Mouse (Mus musculus): ENCODE measurements around the gene Ctrc.
A peak's percentile ranks its signal among the peaks of the same experiment; 100 is the strongest.

Ctrc gene

DNA sequence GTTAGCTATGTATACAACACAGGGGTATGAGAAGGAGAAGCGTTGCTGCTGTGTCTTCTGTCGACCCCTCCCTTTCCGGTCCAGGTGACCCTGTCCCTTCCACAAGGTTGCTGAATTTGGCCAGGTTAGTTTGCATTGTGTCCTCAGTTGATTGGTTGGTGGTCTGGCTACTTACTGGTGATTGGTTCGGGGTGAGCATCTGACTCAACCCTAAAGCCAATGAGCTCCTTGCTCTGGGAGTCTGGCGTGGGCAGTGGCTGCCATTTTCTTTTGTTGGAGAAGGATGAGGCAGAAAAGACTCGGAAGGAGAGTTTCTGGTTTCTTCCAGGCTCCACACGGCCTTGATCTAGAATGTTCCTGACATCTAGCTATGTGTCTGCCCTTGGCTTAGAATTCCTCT is 26.8 kb downstream of the Ctrc start:
- DNase-seq (ENCODE audit: low spot score in 2 of 2), result no peak

DNA sequence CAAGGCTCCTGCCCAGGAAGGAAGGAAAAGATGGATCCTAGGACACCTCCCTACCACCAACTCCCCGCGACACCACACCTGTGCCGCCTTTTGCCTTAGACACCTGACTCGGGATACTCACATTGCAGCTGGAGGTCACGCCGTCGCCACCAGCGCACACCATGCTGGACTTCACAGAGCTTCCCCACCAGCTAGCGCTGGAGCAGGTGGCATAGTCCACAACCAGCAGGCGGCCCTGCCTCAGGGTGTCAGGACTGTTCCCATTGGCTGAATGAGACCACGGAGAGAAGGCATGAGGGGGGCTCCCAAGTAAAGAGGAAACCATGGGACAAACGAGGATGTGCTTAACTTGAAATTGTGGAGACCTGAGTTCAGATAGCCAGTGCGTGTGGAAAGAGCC is 27.3 kb downstream of the Ctrc start:
- DNase-seq (ENCODE audit: low spot score in 2 of 2), result no peak

DNA sequence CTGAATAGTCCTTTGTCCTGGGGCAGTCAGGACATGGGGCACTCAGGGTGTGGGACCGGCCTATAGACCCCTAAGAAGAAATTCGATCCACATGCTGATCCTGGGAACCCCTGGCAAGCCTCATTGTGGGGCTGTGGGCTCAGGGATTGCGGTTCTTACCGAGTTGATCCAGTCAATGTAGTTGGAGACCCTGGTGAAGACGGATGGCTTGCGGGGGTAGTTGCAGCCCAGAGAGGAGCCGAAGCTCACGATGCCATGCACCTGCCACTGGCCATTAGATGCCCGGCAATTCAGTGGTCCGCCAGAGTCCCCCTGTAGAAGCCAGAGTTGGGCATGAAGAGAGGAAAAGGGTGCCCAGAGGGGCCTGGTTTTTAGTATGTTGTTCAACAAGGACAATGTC is 28.5 kb downstream of the Ctrc start:
- DNase-seq (ENCODE audit: low spot score in 2 of 2), result no peak

DNA sequence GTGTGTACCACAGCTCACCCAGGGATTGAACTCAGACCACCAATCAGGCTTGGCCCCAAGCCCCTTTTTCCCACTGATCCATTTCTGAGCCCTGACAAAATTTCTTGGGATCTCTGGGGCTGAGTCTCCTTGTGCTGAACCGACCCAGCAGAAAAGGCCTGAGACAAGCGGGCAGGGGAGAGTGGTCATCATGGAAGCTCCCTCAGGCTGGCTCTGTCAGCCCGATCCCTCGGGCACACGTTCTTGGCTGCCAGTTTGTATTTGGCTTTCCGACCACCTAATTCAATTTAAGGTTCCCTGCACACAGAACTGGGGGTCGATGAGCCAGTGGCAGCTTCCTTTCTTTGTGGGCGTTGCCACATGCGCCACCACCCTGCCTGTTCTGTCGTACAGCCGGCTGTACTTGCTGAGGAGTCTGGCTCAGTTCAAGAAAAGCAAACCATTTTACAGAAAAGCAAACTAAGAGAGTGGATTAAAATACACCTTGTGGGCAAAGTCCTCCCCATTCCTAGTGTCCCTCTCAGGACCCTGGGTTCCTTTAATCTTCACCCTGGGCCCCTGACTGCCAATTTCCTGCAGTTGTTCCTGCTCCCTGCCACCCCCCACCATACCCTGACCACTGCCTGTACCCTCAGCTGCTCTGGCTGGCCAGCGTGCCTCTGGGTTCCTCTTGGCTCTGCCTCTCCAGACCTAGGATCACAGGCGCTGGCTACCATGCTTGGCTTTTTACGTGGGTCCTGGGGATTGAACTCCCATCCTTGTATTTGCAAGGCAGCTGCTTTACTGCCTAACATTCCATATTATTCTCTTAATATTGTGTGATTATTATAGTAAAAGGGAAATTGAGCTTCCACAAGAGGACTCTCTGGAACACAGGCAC is 29.1 kb downstream of the Ctrc start:
- DNase-seq (ENCODE audit: low spot score in 2 of 2), result no peak

DNA sequence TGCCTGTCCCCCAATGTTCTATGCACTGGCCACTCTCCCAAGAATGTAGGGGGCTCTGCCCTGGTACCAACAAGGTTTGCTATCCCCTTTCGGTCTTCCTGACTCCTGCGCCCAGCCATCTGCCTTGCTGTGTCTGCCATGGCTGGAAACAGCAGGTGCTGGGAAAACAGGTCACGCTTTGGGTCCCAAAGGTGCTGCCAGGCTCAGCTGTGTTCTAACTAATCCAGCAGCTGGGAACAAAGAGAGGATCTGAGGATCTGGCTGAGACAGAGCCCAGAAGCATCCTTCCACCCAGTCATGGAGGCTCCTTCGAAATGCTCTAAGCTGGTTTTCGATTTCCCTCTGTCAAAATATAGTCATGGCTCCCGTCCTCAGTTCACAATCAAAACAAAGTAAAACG is 29.9 kb downstream of the Ctrc start:
- DNase-seq (ENCODE audit: low spot score in 2 of 2), result no peak

DNA sequence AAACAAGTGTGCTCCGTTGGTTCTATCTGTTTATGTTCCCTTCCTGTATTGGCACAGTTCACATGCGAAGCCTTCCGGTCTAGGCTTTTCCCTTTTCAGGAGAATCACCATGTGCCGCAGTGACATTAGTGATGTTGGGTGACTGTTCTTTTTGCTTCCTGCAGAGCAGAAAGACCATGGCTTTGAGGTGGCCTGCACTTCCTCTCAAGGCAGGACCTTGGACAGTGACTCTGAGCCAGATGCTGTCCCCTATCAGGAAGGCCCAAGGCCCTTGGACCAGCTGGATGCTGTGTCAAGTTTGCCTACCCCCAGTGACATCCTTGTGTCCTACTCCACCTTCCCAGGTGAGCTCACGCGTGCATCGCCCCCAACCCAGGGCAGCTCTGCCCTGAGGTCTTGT is 34.8 kb downstream of the Ctrc start:
- DNase-seq (ENCODE audit: low spot score in 2 of 2), result no peak

DNA sequence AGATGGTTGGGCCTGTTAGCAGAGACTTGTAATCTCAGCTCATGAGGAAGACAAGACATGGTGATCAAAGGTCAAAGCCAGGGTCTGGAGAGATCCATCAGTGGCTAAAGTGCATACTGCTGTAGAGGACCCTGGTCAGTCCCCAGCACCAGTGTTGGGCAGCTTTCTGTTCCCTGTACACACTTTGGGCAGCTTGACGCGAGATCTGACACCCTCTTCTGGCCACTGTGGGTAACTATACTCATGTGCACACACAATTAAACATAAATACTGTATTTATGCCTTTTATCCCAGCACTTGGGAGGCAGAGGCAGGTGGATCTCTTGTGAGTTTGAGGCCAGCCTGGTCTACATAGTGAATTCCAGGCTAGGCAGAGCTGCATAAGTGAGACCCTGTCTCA is 35.2 kb downstream of the Ctrc start:
- no peak for DNase-seq (ENCODE audit: low spot score in 2 of 2)

DNA sequence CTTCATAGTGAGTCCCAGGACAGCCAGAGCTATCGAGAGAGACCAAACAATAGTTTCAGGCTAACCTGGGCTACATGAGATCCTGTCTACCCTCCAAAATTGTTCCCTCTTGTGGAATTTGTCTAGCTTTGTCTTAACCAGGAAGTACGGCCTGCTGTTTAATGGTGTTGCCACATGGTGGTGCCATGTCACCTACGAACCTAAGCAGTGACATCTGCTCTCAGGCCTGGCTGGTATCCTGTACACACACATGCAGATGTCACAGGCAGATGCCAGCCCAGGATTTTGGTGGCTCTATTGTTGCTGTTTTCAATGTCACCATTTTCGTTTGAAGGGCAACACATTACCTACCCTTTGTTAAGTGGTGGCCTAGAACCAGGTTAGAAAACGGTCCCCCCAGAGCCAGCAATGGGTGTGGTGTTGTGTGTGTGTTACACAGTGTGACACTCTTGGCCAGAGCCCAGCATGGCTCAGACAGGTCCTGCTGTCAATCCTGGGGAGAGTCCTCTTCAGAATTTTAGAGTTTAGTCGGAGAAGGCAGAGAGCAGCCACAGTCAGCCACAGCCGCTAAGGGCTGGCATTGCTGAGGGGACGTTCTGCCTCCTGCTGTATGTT is 36.2 kb downstream of the Ctrc start:
- no peak for DNase-seq (ENCODE audit: low spot score in 2 of 2)

DNA sequence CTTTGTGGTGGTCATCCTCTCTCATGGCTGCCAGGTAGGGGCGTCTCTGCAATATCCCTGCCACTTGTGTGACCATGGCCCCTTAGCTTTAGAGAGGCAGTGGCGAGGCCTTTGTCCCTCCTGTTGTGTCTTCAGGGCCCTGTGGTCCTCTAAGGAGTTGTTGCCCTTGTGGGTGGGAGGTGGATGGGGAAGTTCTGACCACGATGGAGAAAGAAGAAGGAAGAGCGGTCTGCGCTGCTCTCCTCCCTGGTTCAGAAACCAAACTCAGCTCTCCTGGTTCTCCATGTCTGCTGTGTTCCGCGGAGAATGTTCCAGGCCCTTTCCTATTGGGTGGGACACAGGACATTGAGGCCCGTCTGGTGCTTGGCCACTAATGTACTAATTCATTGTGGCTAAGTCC is 40.3 kb downstream of the Ctrc start:
- DNase-seq (ENCODE audit: low spot score in 2 of 2), result no peak

DNA sequence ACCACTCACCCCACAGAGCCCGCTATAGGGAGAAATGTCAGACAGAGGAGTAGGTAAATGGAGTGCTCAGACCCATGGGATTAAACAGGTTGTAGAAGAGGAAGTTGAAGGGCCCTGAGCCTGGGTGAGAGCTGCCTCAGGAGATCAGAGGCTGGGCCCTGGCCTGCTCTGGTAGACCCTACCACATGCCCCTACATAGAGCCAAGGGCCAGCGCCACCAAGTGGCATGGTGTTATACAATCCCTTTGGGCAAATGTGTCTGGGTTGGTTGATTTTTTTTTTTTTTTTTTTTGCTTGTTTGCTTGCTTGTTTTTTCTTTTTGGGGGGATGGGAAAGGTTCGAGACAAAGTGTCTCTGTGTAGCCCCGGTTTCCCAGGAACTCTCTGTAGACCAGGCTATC is 42.1 kb downstream of the Ctrc start:
- DNase-seq (ENCODE audit: low spot score in 2 of 2), result no peak

DNA sequence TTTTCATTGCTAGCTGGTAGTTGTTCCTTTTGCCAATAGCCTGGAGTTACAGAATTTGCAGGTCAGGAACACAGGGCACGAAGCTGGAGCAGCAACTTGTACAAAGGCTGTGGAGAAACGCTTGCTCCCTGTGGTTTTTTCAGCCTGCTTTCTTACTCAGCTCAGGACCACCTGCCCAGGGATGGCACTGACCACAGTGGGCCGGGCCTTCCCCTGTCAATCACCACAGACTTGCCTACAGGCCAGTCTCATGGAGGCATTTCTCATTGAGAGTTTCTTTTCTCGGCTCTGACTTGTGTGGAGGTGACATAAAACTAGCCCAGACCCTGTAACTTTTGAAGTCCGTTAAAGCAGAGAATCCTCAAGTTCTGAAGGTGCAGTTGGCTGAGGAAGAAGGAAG is 48.6 kb downstream of the Ctrc start:
- no peak for DNase-seq (ENCODE audit: low spot score in 2 of 2)

DNA sequence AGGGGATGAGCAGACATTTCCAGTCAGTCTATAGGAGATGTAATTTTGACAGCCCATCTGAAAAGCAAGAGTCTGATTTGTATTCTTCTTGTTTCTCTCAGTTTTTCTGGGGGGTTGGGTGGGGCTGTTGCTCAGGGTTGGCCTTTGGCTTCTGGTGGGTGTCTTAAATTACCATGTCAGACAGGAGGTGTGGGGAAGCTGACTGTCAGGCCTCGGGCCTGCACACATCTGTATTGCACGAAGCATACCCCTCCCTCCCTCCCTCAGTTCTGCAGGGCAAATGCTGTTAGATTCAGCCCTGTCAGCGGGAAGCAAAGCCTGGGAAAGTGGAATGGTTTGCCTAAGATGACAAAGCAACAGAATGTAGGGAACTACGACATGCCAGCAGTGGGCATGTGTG is 49.2 kb downstream of the Ctrc start:
- no peak for DNase-seq (ENCODE audit: low spot score in 2 of 2)

DNA sequence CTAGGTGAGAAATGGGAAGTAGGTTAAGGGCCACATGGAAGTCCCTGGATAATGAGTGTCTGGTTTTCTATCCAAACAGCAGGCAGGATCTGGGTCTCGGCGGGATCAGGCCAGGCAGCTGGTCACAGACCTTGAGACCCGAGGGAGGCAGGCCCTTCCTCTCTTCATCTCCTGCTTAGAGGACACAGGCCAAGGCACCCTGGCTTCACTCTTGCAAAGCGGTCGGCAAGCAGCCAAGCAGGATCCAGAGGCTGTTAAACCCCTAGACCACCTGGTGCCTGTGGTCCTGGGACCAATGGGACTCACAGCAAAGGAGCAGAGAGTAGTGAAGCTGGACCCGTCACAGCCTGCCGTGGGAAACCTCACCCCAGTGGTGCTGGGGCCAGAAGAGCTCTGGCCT is 49.8 kb downstream of the Ctrc start:
- DNase-seq (ENCODE audit: low spot score in 2 of 2), result no peak

DNA sequence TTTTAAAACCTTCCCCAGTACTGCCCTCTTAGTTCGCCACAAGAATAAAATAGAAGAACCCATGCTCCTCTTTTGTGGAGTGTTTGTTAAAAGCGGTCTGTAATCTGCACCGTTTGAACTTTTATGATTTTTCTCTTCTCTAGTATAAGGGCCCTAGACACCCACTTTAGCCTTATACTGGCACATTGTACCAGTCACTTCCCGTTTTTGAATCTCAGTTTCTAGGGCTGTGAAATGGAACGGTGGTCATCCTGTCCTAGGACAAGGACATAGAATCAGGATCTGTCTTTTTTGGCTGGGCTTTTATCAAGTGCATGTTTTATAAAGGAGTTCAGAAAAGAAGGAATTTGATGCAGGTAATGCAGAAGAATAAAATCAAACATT is 52.0 kb downstream of the Ctrc start:
- no peak for DNase-seq (ENCODE audit: low spot score in 2 of 2)

DNA sequence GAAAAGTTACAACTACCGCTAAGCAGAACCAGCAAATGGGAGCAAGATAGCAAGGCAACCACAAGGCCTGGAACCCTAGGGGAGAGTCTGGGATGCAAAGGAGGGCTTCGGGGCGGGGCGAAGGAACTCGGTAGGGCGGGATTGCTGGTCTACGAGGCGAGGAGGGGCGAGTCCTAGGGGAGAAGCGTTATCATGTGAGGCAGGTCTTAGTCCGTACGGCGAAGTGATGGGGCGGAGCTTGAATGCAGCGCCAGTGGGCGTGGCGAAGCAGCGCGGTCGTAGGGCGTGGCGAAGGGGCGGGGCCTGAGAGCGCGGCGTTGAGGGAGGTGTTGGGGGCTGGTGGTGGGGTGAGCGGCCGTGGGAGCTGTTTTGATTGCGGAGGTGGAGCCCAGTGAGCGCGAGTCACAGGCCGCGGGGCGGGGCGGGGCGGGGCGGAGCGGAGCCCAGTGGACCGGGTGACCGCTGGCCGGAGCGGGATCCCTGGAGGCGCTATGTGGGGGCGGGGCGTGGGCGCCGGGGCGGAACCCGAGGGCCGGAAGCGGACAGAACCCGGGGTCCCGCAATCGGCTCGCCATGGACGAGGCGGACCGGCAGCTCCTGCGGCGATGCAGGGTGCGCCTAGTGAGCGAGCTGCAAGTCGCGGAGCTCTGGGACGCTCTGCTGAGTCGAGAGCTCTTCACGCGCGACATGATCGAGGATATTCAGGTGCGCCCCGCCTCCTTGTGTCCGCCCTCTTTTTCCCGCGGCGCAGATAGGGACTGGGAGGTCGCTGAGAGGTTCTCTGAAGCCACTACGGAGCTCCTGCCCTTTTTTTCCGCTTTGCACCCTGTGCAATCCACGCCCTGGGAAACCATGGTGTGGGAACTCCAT is 52.6 kb downstream of the Ctrc start, which contains the start of gene Casp9:
Gene Casp9 (plus strand): TSS at position 331 of the 870 bp plus-strand sequence.
- DNase-seq (ENCODE audit: low spot score in 2 of 2), result peak; percentile 95 to 96

DNA sequence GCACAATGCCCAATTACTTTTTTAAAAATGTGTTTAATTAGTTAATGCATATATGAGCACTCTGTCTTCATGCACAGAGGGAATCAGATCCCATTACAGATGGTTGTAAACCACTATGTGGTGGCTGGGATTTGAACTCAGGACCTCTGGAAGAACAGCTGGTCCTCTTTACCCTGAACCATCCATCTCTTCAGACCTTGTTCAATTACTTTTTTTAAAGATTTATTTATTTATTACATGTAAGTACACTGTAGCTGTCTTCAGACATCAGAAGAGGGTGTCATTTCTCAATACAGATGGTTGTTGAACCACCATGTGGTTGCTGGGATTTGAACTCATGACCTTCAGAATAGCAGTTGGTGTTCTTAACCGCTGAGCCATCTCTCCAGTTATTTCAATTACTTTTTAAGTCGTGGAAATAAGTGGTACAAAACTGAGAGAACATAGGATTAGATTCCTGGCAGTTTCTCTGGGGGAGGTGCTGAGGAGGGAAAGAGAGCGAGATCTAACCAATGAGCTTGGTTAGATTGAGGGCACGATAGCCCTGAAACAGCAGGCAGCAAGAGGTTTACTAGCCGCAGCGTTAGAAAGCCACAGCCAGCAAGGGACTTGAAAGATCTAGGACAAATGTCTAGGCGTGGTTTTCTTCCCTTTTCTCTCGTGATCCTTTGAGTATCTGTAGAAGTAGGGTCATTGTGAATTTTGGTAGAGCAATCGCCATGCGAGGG is 53.4 kb downstream of the Ctrc start:
- no peak for DNase-seq (ENCODE audit: low spot score in 2 of 2)

DNA sequence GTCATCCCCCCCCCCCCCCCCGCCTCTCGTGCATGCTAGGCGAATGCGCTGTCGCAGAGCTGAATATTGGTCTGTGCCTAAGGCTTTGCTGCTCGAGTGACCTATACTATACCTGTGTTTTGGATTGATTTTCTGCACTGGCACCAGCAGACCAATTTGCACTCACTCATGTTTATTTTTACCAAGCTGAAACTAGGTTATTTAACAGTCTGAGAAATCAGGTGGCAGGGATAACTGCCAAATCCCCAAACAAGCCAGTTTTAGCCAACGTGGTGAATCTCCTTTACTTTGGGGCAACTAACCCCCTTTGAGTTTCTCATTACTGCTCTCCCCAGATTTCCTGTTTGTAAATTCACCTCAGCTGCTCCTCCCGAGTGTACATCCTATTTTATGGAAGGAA is 54.2 kb downstream of the Ctrc start:
- DNase-seq (ENCODE audit: low spot score in 2 of 2), result no peak

DNA sequence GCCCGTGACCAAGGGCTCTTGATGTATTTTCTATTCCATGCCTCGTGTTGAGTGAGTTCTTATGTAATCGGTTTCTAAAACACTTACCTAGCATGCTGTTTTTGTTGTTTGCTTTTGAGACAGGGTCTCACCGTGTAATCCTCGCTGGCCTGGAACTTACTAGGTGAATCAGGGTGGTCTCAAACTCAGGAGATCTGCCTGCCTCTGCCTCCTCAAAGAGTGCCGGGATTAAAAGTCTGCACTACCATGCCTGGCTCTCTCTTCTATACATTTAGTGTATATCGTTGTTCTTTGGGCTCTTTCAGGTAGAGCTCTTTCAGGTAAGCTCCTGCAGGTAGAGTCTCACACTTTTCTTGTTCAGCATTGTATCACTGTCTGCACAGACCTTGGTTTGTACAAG is 54.7 kb downstream of the Ctrc start:
- no peak for DNase-seq (ENCODE audit: low spot score in 2 of 2)

DNA sequence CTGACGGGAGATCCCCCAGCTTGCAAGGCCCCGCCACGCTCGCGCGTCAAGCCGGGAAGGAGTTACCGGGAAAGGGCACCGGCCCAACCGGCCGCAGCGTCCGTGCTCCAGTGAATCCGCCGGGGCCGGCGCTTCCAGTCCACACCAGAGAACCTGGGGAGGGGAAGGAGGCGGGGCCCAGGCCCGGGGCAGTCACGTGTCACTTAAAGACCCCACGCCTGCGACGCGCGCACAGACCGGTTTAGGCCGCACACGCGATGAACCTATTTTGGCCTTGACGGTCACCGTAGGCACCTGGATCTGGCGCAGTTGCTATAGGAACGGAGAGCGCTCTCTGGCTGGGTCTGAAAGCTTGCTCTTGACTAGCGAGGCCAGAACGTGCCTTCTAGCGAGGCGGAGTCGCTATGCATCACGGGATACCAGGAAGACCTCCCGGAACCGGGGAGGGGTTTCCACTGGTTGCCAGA is 55.6 kb downstream of the Ctrc start, which contains the start of gene Dnajc16:
Gene Dnajc16 (minus strand): TSS at position 408 of the 467 bp plus-strand sequence.
- peak; percentile 98 to 99 for DNase-seq (ENCODE audit: low spot score in 2 of 2)

DNA sequence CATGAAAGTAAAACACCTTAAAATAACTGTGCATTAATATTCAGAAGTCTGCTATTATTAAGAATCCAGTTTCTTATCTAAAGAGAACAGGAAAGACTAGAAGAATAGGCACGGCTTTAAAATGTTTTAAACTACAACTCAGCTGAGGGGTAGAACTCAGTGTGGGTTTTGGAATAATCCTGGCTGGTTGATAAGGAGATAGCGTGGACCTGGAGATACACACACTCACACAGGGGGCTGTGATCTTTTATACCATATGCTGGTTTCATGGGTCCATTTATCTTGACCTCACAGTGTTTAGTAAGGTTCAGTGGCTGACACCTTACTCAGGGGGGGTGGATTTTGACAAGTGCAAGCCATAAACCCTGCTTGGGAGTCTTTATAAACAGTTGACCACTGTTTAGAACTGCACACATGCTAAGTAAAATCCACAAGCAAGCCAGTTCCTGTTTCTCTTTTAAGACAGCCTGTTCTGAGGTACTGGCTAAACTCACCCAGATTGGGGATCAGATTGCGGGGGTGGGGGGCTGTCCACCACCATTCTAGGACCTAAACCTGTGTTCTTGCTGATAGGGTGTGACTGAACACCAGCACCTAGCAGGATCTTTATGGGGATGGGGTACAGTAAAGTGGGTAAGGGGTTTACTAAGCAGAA is 56.5 kb downstream of the Ctrc start:
- no peak for DNase-seq (ENCODE audit: low spot score in 2 of 2)

DNA sequence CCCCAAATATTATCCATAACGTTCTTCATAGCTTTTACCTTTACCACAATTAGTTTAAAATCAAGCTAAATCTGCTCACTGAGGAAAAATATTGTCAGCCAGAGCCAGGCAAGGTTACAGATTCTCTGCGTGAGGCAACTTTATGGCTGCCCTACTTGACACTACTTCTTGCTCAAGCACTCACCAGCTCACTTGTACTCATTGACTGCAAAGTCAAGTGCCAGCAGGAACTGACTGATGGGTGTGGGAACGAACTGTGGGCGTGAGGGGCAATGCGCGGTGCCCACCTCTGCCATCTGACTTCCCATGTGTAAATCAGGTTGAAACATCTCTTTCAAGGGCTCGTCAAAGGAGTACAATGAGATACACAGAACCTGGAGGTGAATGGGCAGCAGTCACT is 58.7 kb downstream of the Ctrc start:
- DNase-seq (ENCODE audit: low spot score in 2 of 2), result no peak

Measured in frontal cortex, postnatal 36 days (tissue).